In genomic region chr7:80149356-80149755, GRCm38 (mm10) we compare ENCODE assay signal across 8 mouse cellular contexts. TPM values are rescaled to one million over a fixed set of nuclear protein-coding genes. Genes with fewer than 3 reads are reported as not detected.
DNase-seq lines count a peak whose midpoint lies in the region; ATAC-seq and TF ChIP-seq lines count a peak whose summit lies in the region.

No protein-coding gene starts in this region.

- H3K27me3 ChIP-seq in E14TG2a.4 (ENCODE audit: insufficient read depth, low read length), result no peaks in the 10 kb centered on the region
- H3K27me3 ChIP-seq in forebrain, postnatal 0 days (ENCODE audit: insufficient read depth, low read length), result no peaks in the 10 kb centered on the region

- no peaks in the 10 kb centered on the region for H3K36me3 ChIP-seq in E14TG2a.4 (ENCODE audit: insufficient read depth, low read length)
- H3K36me3 ChIP-seq in forebrain, postnatal 0 days (ENCODE audit: insufficient read depth), result no peaks in the 10 kb centered on the region

- H3K27ac ChIP-seq in gastrocnemius, adult 2 months, result no peak overlapping the region
- H3K27ac ChIP-seq in forebrain, postnatal 0 days (ENCODE audit: low read depth, low read length), result peak overlapping the region; percentile 75

- H3K4me2 ChIP-seq in forebrain, postnatal 0 days (ENCODE audit: low read depth), result peak overlapping the region; percentile 45

- peak overlapping the region; percentile 28; the same call in 1 of the 2 replicates for H3K9ac ChIP-seq in forebrain, postnatal 0 days

- no peak for TF ChIP-seq CTCF in gastrocnemius, adult 2 months (IDR thresholded peaks at IDR 0.05)
- TF ChIP-seq CTCF in E14TG2a.4 (conservative IDR thresholded peaks at IDR 0.05; ENCODE audit: low read length), result no peak
- TF ChIP-seq CTCF in forebrain, postnatal 0 days (IDR thresholded peaks at IDR 0.05; ENCODE audit: low read depth), result no peak; the same call in 1 of the 2 replicates

- intact Hi-C loops in gastrocnemius, adult 2 months (cut with DNase I), result no loop called here
- intact Hi-C loops in heart, postnatal 10 days (cut with DNase I), result no loop called here

- peaks cover 55% of the 10 kb centered on the region for H3K4me1 ChIP-seq in E14TG2a.4 (replicated peaks; ENCODE audit: low read depth, low read length)
- H3K4me1 ChIP-seq in forebrain, postnatal 0 days (ENCODE audit: insufficient read depth), result no peaks in the 10 kb centered on the region

- ATAC-seq in forebrain, postnatal 0 days, result peak; percentile 88

- 18% methylated on average over 9 of the region's 9 CpGs for WGBS in forebrain, postnatal 0 days

- H3K4me3 ChIP-seq in gastrocnemius, adult 2 months, result peak overlapping the region; percentile 63
- peak overlapping the region; percentile 37 for H3K4me3 ChIP-seq in E14TG2a.4 (replicated peaks; ENCODE audit: low read length)
- H3K4me3 ChIP-seq in forebrain, postnatal 0 days (ENCODE audit: low read depth, low read length), result peak overlapping the region; percentile 19

- no peak for DNase-seq in gastrocnemius, adult 2 months
- DNase-seq in gastrocnemius, adult 18-20 months (ENCODE audit: low spot score), result no peak
- peak; percentile 81 for DNase-seq in forebrain, postnatal 0 days
- DNase-seq in lung, postnatal 14 days, result peak; percentile 42
- no peak for DNase-seq in heart, postnatal 10 days
- no peak for DNase-seq in adipocyte (ENCODE audit: low spot score)
- no peak for DNase-seq in spleen, adult 18-20 months

- H3K9me3 ChIP-seq in E14TG2a.4 (ENCODE audit: low read length), result no peaks in the 10 kb centered on the region
- H3K9me3 ChIP-seq in forebrain, postnatal 0 days (ENCODE audit: low read length), result no peaks in the 10 kb centered on the region

RNA-seq across cellular contexts. Expression of gene Idh2, which starts 34.2 kb away (rescaled TPM):
- 100 to 1,000 TPM; 236 to 647 TPM for total RNA-seq in gastrocnemius, adult 2 months (2021)
- 100 to 1,000 TPM; 317 to 516 TPM for total RNA-seq in gastrocnemius, adult 18-20 months (2021)
- 143 and 145 TPM in 2 replicates for total RNA-seq in forebrain, postnatal 0 days (2014; rRNA removed)
- 110 and 128 TPM in 2 replicates for polyA plus RNA-seq in forebrain, postnatal 0 days (2015; fragmentation: Nextera tagmentation; extraction: Ambion mirVana)
- total RNA-seq in heart, postnatal 10 days (2021), result 1,000 to 10,000 TPM; 1,610 to 1,731 TPM

RNA-seq across cellular contexts. Expression of gene Sema4b, which starts 37.3 kb away (rescaled TPM):
- total RNA-seq in gastrocnemius, adult 2 months (2021), result 1 to 10 TPM; 1.8 to 2.1 TPM
- total RNA-seq in gastrocnemius, adult 18-20 months (2021), result 1 to 10 TPM; 1.2 to 1.7 TPM
- 24.5 and 35.6 TPM in 2 replicates for total RNA-seq in forebrain, postnatal 0 days (2014; rRNA removed)
- 17.0 and 22.4 TPM in 2 replicates for polyA plus RNA-seq in forebrain, postnatal 0 days (2015; fragmentation: Nextera tagmentation; extraction: Ambion mirVana)
- 10 to 100 TPM; 14.7 to 16.6 TPM for total RNA-seq in heart, postnatal 10 days (2021)

Comparison
In these comparisons a context has a peak if more than half of its experiments do, and no peak if none do; other contexts are left out.
1. DNase-seq: peak in forebrain, postnatal 0 days (single experiment) and lung, postnatal 14 days (single experiment); none in gastrocnemius, adult 2 months (single experiment), gastrocnemius, adult 18-20 months (single experiment), heart, postnatal 10 days (0 of 2), adipocyte (single experiment) and spleen, adult 18-20 months (0 of 2).
2. Peak in every context shown above with its lines, with median percentiles within 50 percentile points of each other: H3K4me3 ChIP-seq.